Mouse (Mus musculus) liver, embryonic 12.5 days (tissue): Measurements from ENCODE around the gene Tspyl3. TPM values are rescaled to one million over a fixed set of nuclear protein-coding genes. Genes with fewer than 3 reads are reported as not detected.
A peak's percentile ranks its signal among the peaks of the same experiment; 100 is the strongest.

Experiments used
- ATAC-seq: fragments of 200-750 bp; cut with Nextera tagmentation; 2 replicates; pipeline ENCODE4 v1.8.0; 2017; ENCODE audit warnings: moderate number of reproducible peaks, mild to moderate bottlenecking, moderate library complexity
- H3K27ac ChIP-seq: fragments of 300-500 bp; sonication (generic); 2 replicates; pipeline ENCODE4 v1.5.1; 2016; ENCODE audit warnings: mild to moderate bottlenecking
- H3K27me3 ChIP-seq: fragments of 300-500 bp; sonication (generic); replicated peaks from 2 replicates; pipeline ENCODE4 v1.6.1; 2016; ENCODE audit warnings: mild to moderate bottlenecking, moderate library complexity
- H3K36me3 ChIP-seq: fragments of 300-500 bp; sonication (generic); 2 replicates; pipeline ENCODE4 v1.6.1; 2016; ENCODE audit warnings: mild to moderate bottlenecking, moderate library complexity
- H3K4me1 ChIP-seq: fragments of 300-500 bp; sonication (generic); 2 replicates; pipeline ENCODE4 v1.6.1; 2016
- H3K4me2 ChIP-seq: fragments of 300-500 bp; sonication (generic); 2 replicates; pipeline ENCODE4 v1.6.1; 2016; ENCODE audit warnings: mild to moderate bottlenecking, moderate library complexity
- H3K4me3 ChIP-seq: fragments of 300-500 bp; sonication (generic); 2 replicates; pipeline ENCODE4 v1.5.1; 2016; ENCODE audit warnings: mild to moderate bottlenecking, moderate library complexity
- H3K9ac ChIP-seq: fragments of 300-500 bp; sonication (generic); 2 replicates; pipeline ENCODE4 v1.6.1; 2016; ENCODE audit warnings: mild to moderate bottlenecking, moderate library complexity
- H3K9me3 ChIP-seq: fragments of 300-500 bp; sonication (generic); replicated peaks from 2 replicates; pipeline ENCODE4 v1.6.1; 2016; ENCODE audit warnings: mild to moderate bottlenecking, moderate library complexity
- WGBS: fragments of 180-500 bp; shearing (Covaris S2); methylation state at CpG from one replicate; pipeline ENCODE4 v1.1.7; 2016; ENCODE audit not compliant: insufficient replicate concordance; 5-methylcytosine and 5-hydroxymethylcytosine counted together
- polyA plus RNA-seq: library from polyadenylated mRNA; unstranded; fragments of >200 nt; fragmentation: Nextera tagmentation; extraction: Ambion mirVana; gene quantifications from 2 replicates; pipeline ENCODE4 v1.2.1, GENCODE M21; 2016

Gene Tspyl3
- polyA plus RNA-seq, 1 experiment from 2014 or later, result 4.6 TPM

GRCm38 (mm10) chr2:153194255-153194654 lies 31.0 kb downstream of the Tspyl3 start:
- Histone ChIP-seq H3K27me3 (no peaks in the 10 kb centered on the region), H3K9ac (no peak overlapping the region), H3K9me3 (no peaks in the 10 kb centered on the region), H3K4me2 (no peak overlapping the region), H3K36me3 (peaks cover 92% of the 10 kb centered on the region), H3K4me1 (peaks cover 16% of the 10 kb centered on the region), H3K27ac (peak overlapping the region; percentile 33; the same call in 1 of the 2 replicates), H3K4me3 (no peak overlapping the region)
- ATAC-seq, result peak; percentile 63
- 62% methylated on average over 3 of the region's 3 CpGs for WGBS

GRCm38 (mm10) chr2:153191242-153191641 lies 34.0 kb downstream of the Tspyl3 start:
- no peak for ATAC-seq
- H3K4me3 ChIP-seq, result no peak overlapping the region
- no peaks in the 10 kb centered on the region for H3K27me3 ChIP-seq
- no peak overlapping the region for H3K27ac ChIP-seq
- H3K9ac ChIP-seq, result no peak overlapping the region
- no peaks in the 10 kb centered on the region for H3K9me3 ChIP-seq
- H3K36me3 ChIP-seq, result peaks cover 95% of the 10 kb centered on the region
- H3K4me2 ChIP-seq, result no peak overlapping the region
- peaks cover 10% of the 10 kb centered on the region for H3K4me1 ChIP-seq
- WGBS, result 54% methylated on average over 2 of the region's 2 CpGs

- H3K27me3 ChIP-seq, result no peaks in the 10 kb centered on the region
- no peak overlapping the region for H3K4me2 ChIP-seq
- no peaks in the 10 kb centered on the region for H3K9me3 ChIP-seq
- no peak for ATAC-seq
- peaks cover 6% of the 10 kb centered on the region for H3K4me1 ChIP-seq
- whole genome bisulfite sequencing, result 77% methylated on average over 2 of the region's 2 CpGs
- peaks cover 100% of the 10 kb centered on the region for H3K36me3 ChIP-seq
- H3K27ac ChIP-seq, result no peak overlapping the region
- no peak overlapping the region for H3K4me3 ChIP-seq
- no peak overlapping the region for H3K9ac ChIP-seq
Observed at GRCm38 (mm10) chr2:153187848-153188247, 37.4 kb downstream of the Tspyl3 start.

- Histone ChIP-seq H3K4me2 (no peak overlapping the region), H3K36me3 (peaks cover 100% of the 10 kb centered on the region), H3K27me3 (no peaks in the 10 kb centered on the region), H3K9me3 (no peaks in the 10 kb centered on the region), H3K4me3 (no peak overlapping the region), H3K27ac (no peak overlapping the region), H3K4me1 (peaks cover 6% of the 10 kb centered on the region), H3K9ac (no peak overlapping the region)
- WGBS, result 68% methylated on average over 2 of the region's 2 CpGs
- no peak for ATAC-seq
Observed at GRCm38 (mm10) chr2:153186176-153186591, 39.1 kb downstream of the Tspyl3 start.

- Histone ChIP-seq H3K4me2 (no peak overlapping the region), H3K36me3 (peaks cover 75% of the 10 kb centered on the region), H3K9me3 (no peaks in the 10 kb centered on the region), H3K9ac (no peak overlapping the region), H3K4me3 (no peak overlapping the region), H3K27ac (no peak overlapping the region), H3K4me1 (peaks cover 14% of the 10 kb centered on the region; the same call in 1 of the 2 replicates), H3K27me3 (no peaks in the 10 kb centered on the region)
- no peak for ATAC-seq
- WGBS, result 81% methylated on average over 3 of the region's 3 CpGs
Observed at GRCm38 (mm10) chr2:153179961-153180360, 45.3 kb downstream of the Tspyl3 start.

GRCm38 (mm10) chr2:153179126-153179860 lies 45.9 kb downstream of the Tspyl3 start:
- Histone ChIP-seq H3K9ac (no peak overlapping the region), H3K9me3 (no peaks in the 10 kb centered on the region), H3K4me1 (peaks cover 21% of the 10 kb centered on the region; the same call in 1 of the 2 replicates), H3K27ac (no peak overlapping the region), H3K36me3 (peaks cover 68% of the 10 kb centered on the region), H3K4me2 (no peak overlapping the region), H3K4me3 (no peak overlapping the region), H3K27me3 (no peaks in the 10 kb centered on the region)
- WGBS, result 81% methylated on average over 10 of the region's 10 CpGs
- no peak for ATAC-seq

- H3K9me3 ChIP-seq, result no peaks in the 10 kb centered on the region
- peaks cover 47% of the 10 kb centered on the region for H3K36me3 ChIP-seq
- no peak overlapping the region for H3K27ac ChIP-seq
- peaks cover 21% of the 10 kb centered on the region; the same call in 1 of the 2 replicates for H3K4me1 ChIP-seq
- H3K4me2 ChIP-seq, result no peak overlapping the region
- H3K9ac ChIP-seq, result no peak overlapping the region
- ATAC-seq, result no peak; the same call in 1 of the 2 replicates
- H3K4me3 ChIP-seq, result no peak overlapping the region
- H3K27me3 ChIP-seq, result no peaks in the 10 kb centered on the region
- WGBS, result 69% methylated on average over 3 of the region's 3 CpGs
Observed at GRCm38 (mm10) chr2:153177188-153177587, 48.1 kb downstream of the Tspyl3 start.

GRCm38 (mm10) chr2:153175995-153176570 lies 49.2 kb downstream of the Tspyl3 start:
- no peak overlapping the region for H3K9ac ChIP-seq
- no peak for ATAC-seq
- H3K9me3 ChIP-seq, result no peaks in the 10 kb centered on the region
- no peak overlapping the region for H3K4me2 ChIP-seq
- WGBS, result 79% methylated on average over 8 of the region's 8 CpGs
- no peak overlapping the region for H3K4me3 ChIP-seq
- H3K27me3 ChIP-seq, result no peaks in the 10 kb centered on the region
- H3K4me1 ChIP-seq, result peaks cover 27% of the 10 kb centered on the region
- no peak overlapping the region for H3K27ac ChIP-seq
- H3K36me3 ChIP-seq, result peaks cover 45% of the 10 kb centered on the region

Other genes with a start within 250 kb of the Tspyl3 start
- 55.2 and 56.2 TPM in 2 replicates for gene Pdrg1, start 210.0 kb downstream of the Tspyl3 start, polyA plus RNA-seq
- not detected in 2 replicates for gene Xkr7, start 193.6 kb downstream of the Tspyl3 start, polyA plus RNA-seq
- gene Ccm2l, start 159.5 kb downstream of the Tspyl3 start, polyA plus RNA-seq, result 2.1 and 2.6 TPM in 2 replicates
- 5.6 and 6.5 TPM in 2 replicates for gene Hck, start 117.0 kb downstream of the Tspyl3 start, polyA plus RNA-seq
- 43.4 and 44.8 TPM in 2 replicates for gene Tm9sf4, start 64.1 kb downstream of the Tspyl3 start, polyA plus RNA-seq
- 24.4 and 26.8 TPM in 2 replicates for gene Plagl2, start 16.0 kb upstream of the Tspyl3 start, polyA plus RNA-seq
- 3.6 and 4.3 TPM in 2 replicates for gene Pofut1, start 16.1 kb upstream of the Tspyl3 start, polyA plus RNA-seq
- 2.7 and 2.9 TPM in 2 replicates for gene Kif3b, start 66.0 kb upstream of the Tspyl3 start, polyA plus RNA-seq
- gene Asxl1, start 120.4 kb upstream of the Tspyl3 start, polyA plus RNA-seq, result 12.2 and 12.5 TPM in 2 replicates